Mouse (Mus musculus): ENCODE results near the gene Ddit4. TPM values are rescaled to one million over a fixed set of nuclear protein-coding genes. Genes with fewer than 3 reads are reported as not detected.
"Not testable (repeated sequence)": the region's sequence is repeated elsewhere in the genome, so short reads cannot be mapped to it uniquely, and the experiment has no call there.

Gene Ddit4
- polyA plus RNA-seq (2012; ENCODE audit: insufficient read depth, insufficient read length, missing spikeins) = 6.1 and 17.7 TPM in 2 replicates

GRCm38 (mm10) chr10:59951211-59952151 is at the start of gene Ddit4:
Ddit4 (minus strand) TSS chr10:59951834.
- H3K4me1 ChIP-seq (ENCODE audit: control insufficient read depth, insufficient read depth, insufficient read length, low read length) = peaks cover 5% of the 10 kb centered on the region
- peak within 1 kb of the TSS; percentile 92 for H3K4me3 ChIP-seq (ENCODE audit: insufficient read depth, low read depth, low read length)

GRCm38 (mm10) chr10:59999057-59999456 is 47.4 kb upstream of the Ddit4 start:
- Histone ChIP-seq H3K4me1 (ENCODE audit: control insufficient read depth, insufficient read depth, insufficient read length, low read length) (peaks cover 4% of the 10 kb centered on the region; the same call in 1 of the 2 replicates), H3K4me3 (ENCODE audit: insufficient read depth, low read depth, low read length) (no peak overlapping the region), H3K27ac (replicated peaks; ENCODE audit: low read depth, low read length) (no peak overlapping the region)

More at GRCm38 (mm10) chr10:59951211-59952151, at the start of gene Ddit4:
- peak within 1 kb of the TSS; percentile 91 for H3K27ac ChIP-seq (replicated peaks; ENCODE audit: low read depth, low read length)

- peaks cover 4% of the 10 kb centered on the region; the same call in 1 of the 2 replicates for H3K4me1 ChIP-seq (ENCODE audit: control insufficient read depth, insufficient read depth, insufficient read length, low read length)
- no peak overlapping the region for H3K27ac ChIP-seq (replicated peaks; ENCODE audit: low read depth, low read length)
- no peak overlapping the region for H3K4me3 ChIP-seq (ENCODE audit: insufficient read depth, low read depth, low read length)
Observed at GRCm38 (mm10) chr10:59997591-59997990, 46.0 kb upstream of the Ddit4 start.

GRCm38 (mm10) chr10:59995889-59996288 is 44.3 kb upstream of the Ddit4 start:
- no peak overlapping the region for H3K27ac ChIP-seq (replicated peaks; ENCODE audit: low read depth, low read length)
- H3K4me3 ChIP-seq (ENCODE audit: insufficient read depth, low read depth, low read length) = no peak overlapping the region
- no peaks in the 10 kb centered on the region for H3K4me1 ChIP-seq (ENCODE audit: control insufficient read depth, insufficient read depth, insufficient read length, low read length)

GRCm38 (mm10) chr10:59993813-59994212 is 42.2 kb upstream of the Ddit4 start:
- H3K4me3 ChIP-seq (ENCODE audit: insufficient read depth, low read depth, low read length); H3K27ac ChIP-seq (replicated peaks; ENCODE audit: low read depth, low read length); H3K4me1 ChIP-seq (ENCODE audit: control insufficient read depth, insufficient read depth, insufficient read length, low read length): not testable (repeated sequence)

GRCm38 (mm10) chr10:59992024-59992423 is 40.4 kb upstream of the Ddit4 start:
- Histone ChIP-seq H3K4me3 (ENCODE audit: insufficient read depth, low read depth, low read length) (no peak overlapping the region), H3K4me1 (ENCODE audit: control insufficient read depth, insufficient read depth, insufficient read length, low read length) (no peaks in the 10 kb centered on the region), H3K27ac (replicated peaks; ENCODE audit: low read depth, low read length) (no peak overlapping the region)

GRCm38 (mm10) chr10:59991262-59991880 is 39.7 kb upstream of the Ddit4 start:
- Histone ChIP-seq H3K4me3 (ENCODE audit: insufficient read depth, low read depth, low read length) (no peak overlapping the region), H3K4me1 (ENCODE audit: control insufficient read depth, insufficient read depth, insufficient read length, low read length) (no peaks in the 10 kb centered on the region), H3K27ac (replicated peaks; ENCODE audit: low read depth, low read length) (peak overlapping the region; percentile 28; the same call in 1 of the 2 replicates)

GRCm38 (mm10) chr10:59990393-59990792 is 38.8 kb upstream of the Ddit4 start:
- Histone ChIP-seq H3K4me1 (ENCODE audit: control insufficient read depth, insufficient read depth, insufficient read length, low read length) (no peaks in the 10 kb centered on the region), H3K4me3 (ENCODE audit: insufficient read depth, low read depth, low read length) (no peak overlapping the region), H3K27ac (replicated peaks; ENCODE audit: low read depth, low read length) (no peak overlapping the region)

- Histone ChIP-seq H3K27ac (replicated peaks; ENCODE audit: low read depth, low read length) (no peak overlapping the region), H3K4me3 (ENCODE audit: insufficient read depth, low read depth, low read length) (no peak overlapping the region), H3K4me1 (ENCODE audit: control insufficient read depth, insufficient read depth, insufficient read length, low read length) (no peaks in the 10 kb centered on the region)
Observed at GRCm38 (mm10) chr10:59988036-59988435, 36.4 kb upstream of the Ddit4 start.

GRCm38 (mm10) chr10:59982379-59982873 is 30.8 kb upstream of the Ddit4 start:
- Histone ChIP-seq H3K4me1 (ENCODE audit: control insufficient read depth, insufficient read depth, insufficient read length, low read length) (peaks cover 34% of the 10 kb centered on the region), H3K27ac (replicated peaks; ENCODE audit: low read depth, low read length) (no peak overlapping the region), H3K4me3 (ENCODE audit: insufficient read depth, low read depth, low read length) (no peak overlapping the region)

GRCm38 (mm10) chr10:59981792-59982191 is 30.2 kb upstream of the Ddit4 start:
- Histone ChIP-seq H3K4me1 (ENCODE audit: control insufficient read depth, insufficient read depth, insufficient read length, low read length) (peaks cover 38% of the 10 kb centered on the region), H3K27ac (replicated peaks; ENCODE audit: low read depth, low read length) (no peak overlapping the region), H3K4me3 (ENCODE audit: insufficient read depth, low read depth, low read length) (no peak overlapping the region)

GRCm38 (mm10) chr10:59981336-59981735 is 29.7 kb upstream of the Ddit4 start:
- Histone ChIP-seq H3K4me1 (ENCODE audit: control insufficient read depth, insufficient read depth, insufficient read length, low read length) (peaks cover 39% of the 10 kb centered on the region), H3K27ac (replicated peaks; ENCODE audit: low read depth, low read length) (no peak overlapping the region), H3K4me3 (ENCODE audit: insufficient read depth, low read depth, low read length) (no peak overlapping the region)

- Histone ChIP-seq H3K4me1 (ENCODE audit: control insufficient read depth, insufficient read depth, insufficient read length, low read length) (peaks cover 39% of the 10 kb centered on the region), H3K4me3 (ENCODE audit: insufficient read depth, low read depth, low read length) (no peak overlapping the region), H3K27ac (replicated peaks; ENCODE audit: low read depth, low read length) (peak overlapping the region; percentile 74)
Observed at GRCm38 (mm10) chr10:59980815-59981244, 29.2 kb upstream of the Ddit4 start.

- Histone ChIP-seq H3K4me1 (ENCODE audit: control insufficient read depth, insufficient read depth, insufficient read length, low read length) (peaks cover 47% of the 10 kb centered on the region), H3K27ac (replicated peaks; ENCODE audit: low read depth, low read length) (peak overlapping the region; percentile 80)
Observed at GRCm38 (mm10) chr10:59978873-59979743, 27.5 kb upstream of the Ddit4 start.

More at GRCm38 (mm10) chr10:59978873-59979743, 27.5 kb upstream of the Ddit4 start:
- no peak overlapping the region for H3K4me3 ChIP-seq (ENCODE audit: insufficient read depth, low read depth, low read length)
